Mouse (Mus musculus): Measurements from ENCODE around the gene Adgrv1.

The Adgrv1 gene

GRCm38 (mm10) chr13:81424002-81424401 is 209.0 kb downstream of the Adgrv1 start:
- DNase-seq (ENCODE audit: low spot score in 2 of 2), result no peak

GRCm38 (mm10) chr13:81407881-81408460 is 225.0 kb downstream of the Adgrv1 start:
- no peak for DNase-seq (ENCODE audit: low spot score in 2 of 2)

- DNase-seq (ENCODE audit: low spot score in 2 of 2), result no peak
Observed at GRCm38 (mm10) chr13:81402826-81403225, 230.1 kb downstream of the Adgrv1 start.

- no peak for DNase-seq (ENCODE audit: low spot score in 2 of 2)
Observed at GRCm38 (mm10) chr13:81402191-81402590, 230.8 kb downstream of the Adgrv1 start.

- no peak for DNase-seq (ENCODE audit: low spot score in 2 of 2)
Observed at GRCm38 (mm10) chr13:81401742-81402141, 231.2 kb downstream of the Adgrv1 start.

- DNase-seq (ENCODE audit: low spot score in 2 of 2), result no peak
Observed at GRCm38 (mm10) chr13:81385597-81386362, 247.2 kb downstream of the Adgrv1 start.

- DNase-seq (ENCODE audit: low spot score in 2 of 2), result no peak
Observed at GRCm38 (mm10) chr13:81381835-81382234, 251.1 kb downstream of the Adgrv1 start.

GRCm38 (mm10) chr13:81370801-81371456 is 262.0 kb downstream of the Adgrv1 start:
- DNase-seq (ENCODE audit: low spot score in 2 of 2), result no peak

- DNase-seq (ENCODE audit: low spot score in 2 of 2), result no peak
Observed at GRCm38 (mm10) chr13:81370196-81370595, 262.8 kb downstream of the Adgrv1 start.

- no peak for DNase-seq (ENCODE audit: low spot score in 2 of 2)
Observed at GRCm38 (mm10) chr13:81369564-81369963, 263.4 kb downstream of the Adgrv1 start.

- no peak for DNase-seq (ENCODE audit: low spot score in 2 of 2)
Observed at GRCm38 (mm10) chr13:81368987-81369386, 264.0 kb downstream of the Adgrv1 start.

- no peak for DNase-seq (ENCODE audit: low spot score in 2 of 2)
Observed at GRCm38 (mm10) chr13:81367681-81368376, 265.1 kb downstream of the Adgrv1 start.

GRCm38 (mm10) chr13:81360338-81360737 is 272.6 kb downstream of the Adgrv1 start:
- no peak for DNase-seq (ENCODE audit: low spot score in 2 of 2)

- no peak for DNase-seq (ENCODE audit: low spot score in 2 of 2)
Observed at GRCm38 (mm10) chr13:81358766-81359165, 274.2 kb downstream of the Adgrv1 start.

- DNase-seq (ENCODE audit: low spot score in 2 of 2), result no peak
Observed at GRCm38 (mm10) chr13:81358365-81358764, 274.6 kb downstream of the Adgrv1 start.

GRCm38 (mm10) chr13:81357215-81357614 is 275.7 kb downstream of the Adgrv1 start:
- no peak for DNase-seq (ENCODE audit: low spot score in 2 of 2)

- no peak for DNase-seq (ENCODE audit: low spot score in 2 of 2)
Observed at GRCm38 (mm10) chr13:81354587-81354986, 278.4 kb downstream of the Adgrv1 start.

GRCm38 (mm10) chr13:81352296-81352695 is 280.7 kb downstream of the Adgrv1 start:
- peak in 1 of 2 experiments; percentile 24 for DNase-seq (ENCODE audit: low spot score in 2 of 2)

- DNase-seq (ENCODE audit: low spot score in 2 of 2), result no peak
Observed at GRCm38 (mm10) chr13:81351462-81352155, 281.3 kb downstream of the Adgrv1 start.

GRCm38 (mm10) chr13:81347261-81347980 is 285.5 kb downstream of the Adgrv1 start:
- DNase-seq (ENCODE audit: low spot score in 2 of 2), result no peak

Data from urinary bladder, adult 18-20 months (tissue).